In the genomic region with DNA sequence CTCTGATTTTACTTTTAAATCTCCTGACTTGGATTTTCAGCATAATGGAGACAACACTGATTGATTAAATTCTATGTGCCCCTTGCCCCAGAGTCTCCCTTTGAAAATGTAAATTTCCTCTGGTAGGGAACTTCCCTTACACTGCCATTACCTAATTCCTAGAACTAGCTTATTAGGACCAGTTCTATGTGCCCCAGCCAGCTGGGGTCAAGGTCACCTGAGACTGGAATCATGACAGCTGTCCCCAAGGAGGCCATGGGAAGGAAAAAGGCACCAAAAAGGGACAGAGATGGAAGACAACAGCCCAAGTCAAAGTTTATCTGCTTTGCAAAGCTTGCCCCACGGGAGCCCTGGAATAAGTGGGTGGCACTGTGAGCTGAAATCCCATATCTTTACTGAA, we compare ENCODE assay signal across 14 mouse cellular contexts. TPM values are rescaled to one million over a fixed set of nuclear protein-coding genes. Genes with fewer than 3 reads are reported as not detected.
DNase-seq lines count a peak whose midpoint lies in the region; TF ChIP-seq lines count a peak whose summit lies in the region.
"Had no signal": no experiment of that assay in that cellular context is flagged by ENCODE, and none has a peak within 500 bp of the region (broad histone marks: within the 10 kb centered on the region; RNA-seq: fewer than 3 reads in every experiment).

No protein-coding gene starts in this region.

- DNase-seq in adrenal gland, postnatal 14 days = peak; percentile 11
- DNase-seq in adrenal gland, adult 8-10 months = no peak
- DNase-seq in liver, adult 2 months (ENCODE audit: extremely low read depth, low read depth, low spot score) = peak; percentile 12
- DNase-seq in liver = no peak
- no peak for DNase-seq in CH12.LX (ENCODE audit: extremely low read depth)
- peak; percentile 3 to 18 for DNase-seq in adrenal gland, postnatal 36 days
- DNase-seq: cerebellum, adult 18-20 months; cerebellum, postnatal 10 days; forebrain, postnatal 0 days; gastrocnemius, postnatal 14 days had no signal

- no peaks in the 10 kb centered on the region for H3K4me1 ChIP-seq in liver, adult 2 months (ENCODE audit: control insufficient read depth, insufficient read depth, low read length)
- peaks cover 4 to 14% of the 10 kb centered on the region in 2 experiments for H3K4me1 ChIP-seq in CH12.LX (ENCODE audit: control insufficient read depth in 1 of 2, insufficient read depth in 2 of 2)
- H3K4me1 ChIP-seq: forebrain, embryonic 13.5 days; hindbrain, embryonic 15.5 days had no signal

- H3K4me2 ChIP-seq in CH12.LX (ENCODE audit: insufficient read depth, low read depth, poor library complexity, severe bottlenecking) = no peak overlapping the region
- H3K4me2 ChIP-seq: forebrain, embryonic 13.5 days; heart, embryonic 13.5 days; hindbrain, embryonic 15.5 days had no signal

- in situ Hi-C loops in CH12.LX (cut with MboI; ENCODE audit: low pct_ligation_motif_present, low pct_unique_long_range_greater_than_20kb, low sequenced_read_pairs) = no loop called here

- TF ChIP-seq EP300 in CH12.LX (IDR thresholded peaks at IDR 0.05; ENCODE audit: low read length) = no peak

- no peak overlapping the region for H3K9ac ChIP-seq in liver, adult 2 months (ENCODE audit: low read depth, low read length)
- no peak overlapping the region for H3K9ac ChIP-seq in CH12.LX (ENCODE audit: insufficient read depth, low read depth)
- H3K9ac ChIP-seq: forebrain, embryonic 13.5 days; forebrain, postnatal 0 days; heart, embryonic 13.5 days; hindbrain, embryonic 15.5 days had no signal

- no peak for TF ChIP-seq CTCF in liver, adult 2 months (IDR thresholded peaks at IDR 0.05; ENCODE audit: low read depth, low read length)
- no peak for TF ChIP-seq CTCF in CH12.LX (conservative IDR thresholded peaks at IDR 0.05 in 1 of 2, IDR thresholded peaks at IDR 0.05 in 1 of 2; ENCODE audit: low read depth in 2 of 2, low read length in 2 of 2)

- no peaks in the 10 kb centered on the region for H3K27me3 ChIP-seq in liver, adult 2 months (ENCODE audit: control insufficient read depth, insufficient read depth, low read length)
- H3K27me3 ChIP-seq in CH12.LX (replicated peaks) = no peaks in the 10 kb centered on the region
- H3K27me3 ChIP-seq: forebrain, embryonic 13.5 days; heart, embryonic 13.5 days; hindbrain, embryonic 15.5 days had no signal

- H3K79me2 ChIP-seq in liver, adult 2 months (ENCODE audit: control insufficient read depth, insufficient read depth, low read length) = no peaks in the 10 kb centered on the region
- H3K79me2 ChIP-seq in CH12.LX (replicated peaks; ENCODE audit: control insufficient read depth, extremely low read depth, insufficient read depth, poor library complexity, severe bottlenecking) = no peaks in the 10 kb centered on the region

- TF ChIP-seq POLR2A in liver, adult 2 months (IDR thresholded peaks at IDR 0.05; ENCODE audit: extremely low read depth, insufficient read depth, low read length) = no peak
- no peak for TF ChIP-seq POLR2A in CH12.LX (IDR thresholded peaks at IDR 0.05; ENCODE audit: low read depth, low read length)

- TF ChIP-seq RAD21 in CH12.LX (IDR thresholded peaks at IDR 0.05; ENCODE audit: low read depth, low read length) = no peak

- H3K27ac ChIP-seq in liver, adult 2 months (replicated peaks; ENCODE audit: insufficient read depth, low read depth, low read length) = no peak overlapping the region
- H3K27ac ChIP-seq in CH12.LX (ENCODE audit: insufficient read depth, low read depth) = no peak overlapping the region
- H3K27ac ChIP-seq: forebrain, embryonic 13.5 days; heart, embryonic 13.5 days; hindbrain, embryonic 15.5 days had no signal

- no peak overlapping the region for H3K4me3 ChIP-seq in liver, adult 2 months (ENCODE audit: insufficient read depth, low read depth, low read length)
- H3K4me3 ChIP-seq in CH12.LX (replicated peaks in 1 of 3; ENCODE audit: low read depth in 2 of 3, low read length in 2 of 3, poor library complexity in 1 of 3) = no peak overlapping the region
- H3K4me3 ChIP-seq: embryonic facial prominence, embryonic 10.5 days; forebrain, embryonic 13.5 days; heart, embryonic 13.5 days; hindbrain, embryonic 15.5 days had no signal

- no peaks in the 10 kb centered on the region for H3K9me3 ChIP-seq in CH12.LX (replicated peaks; ENCODE audit: low read length)
- H3K9me3 ChIP-seq: embryonic facial prominence, embryonic 10.5 days; forebrain, embryonic 13.5 days; heart, embryonic 13.5 days; hindbrain, embryonic 15.5 days had no signal

- 51% methylated on average over 1 of the region's 1 CpGs for WGBS in liver, adult 2 months

- dilution Hi-C loops in CH12.LX (cut with MboI; ENCODE audit: extremely low pct_ligation_motif_present, extremely low pct_unique_long_range_greater_than_20kb, low sequenced_read_pairs) = no loop called here

- no peaks in the 10 kb centered on the region for H3K36me3 ChIP-seq in liver, adult 2 months (ENCODE audit: control insufficient read depth, insufficient read depth, low read length)
- no peaks in the 10 kb centered on the region for H3K36me3 ChIP-seq in CH12.LX (replicated peaks in 1 of 2; ENCODE audit: control insufficient read depth in 1 of 2, insufficient read depth in 1 of 2, low read length in 1 of 2)
- H3K36me3 ChIP-seq: embryonic facial prominence, embryonic 10.5 days; heart, embryonic 13.5 days; hindbrain, embryonic 15.5 days had no signal

TF ChIP-seq in CH12.LX, 34 proteins besides CTCF, POLR2A, EP300 and RAD21:
- no peak for TF ChIP-seq SIN3A (IDR thresholded peaks at IDR 0.05; ENCODE audit: low read length)
- no peak for TF ChIP-seq CHD1 (IDR thresholded peaks at IDR 0.05; ENCODE audit: low read depth, low read length)
- no peak for TF ChIP-seq UBTF (IDR thresholded peaks at IDR 0.05; ENCODE audit: low read depth, low read length)
- no peak for TF ChIP-seq USF1 (IDR thresholded peaks at IDR 0.05; ENCODE audit: low read depth, low read length)
- TF ChIP-seq BHLHE40 (IDR thresholded peaks at IDR 0.05; ENCODE audit: low read depth, low read length) = peak; percentile 50
- TF ChIP-seq IRF4 (IDR thresholded peaks at IDR 0.05; ENCODE audit: low read depth, low read length) = no peak
- TF ChIP-seq TBP (conservative IDR thresholded peaks at IDR 0.05; ENCODE audit: low read depth, low read length) = no peak
- no peak for TF ChIP-seq MAX (IDR thresholded peaks at IDR 0.05; ENCODE audit: low read length)
- no peak for TF ChIP-seq MAFK (IDR thresholded peaks at IDR 0.05; ENCODE audit: insufficient replicate concordance, low read length)
- no peak for TF ChIP-seq JUN (IDR thresholded peaks at IDR 0.05; ENCODE audit: insufficient read depth, low read depth, low read length)
- TF ChIP-seq USF2 (conservative IDR thresholded peaks at IDR 0.05; ENCODE audit: low read depth, low read length) = no peak
- TF ChIP-seq TCF12 (IDR thresholded peaks at IDR 0.05; ENCODE audit: low read depth, low read length) = no peak
- TF ChIP-seq ELF1 (IDR thresholded peaks at IDR 0.05; ENCODE audit: low read depth, low read length) = no peak
- no peak for TF ChIP-seq MXI1 (IDR thresholded peaks at IDR 0.05; ENCODE audit: low read depth, low read length)
- TF ChIP-seq ETS1 (conservative IDR thresholded peaks at IDR 0.05; ENCODE audit: low read depth, low read length) = peak; percentile 26; the same call in 1 of the 2 replicates

RNA-seq across cellular contexts. Expression of gene Jazf1, which starts 49.4 kb away (rescaled TPM):
- 4.3 and 4.8 TPM in 2 replicates for total RNA-seq in adrenal gland, postnatal 14 days (2021)
- 1 to 10 TPM; 4.3 to 6.5 (median 5.2) TPM for total RNA-seq in adrenal gland, adult 8-10 months (2022)
- 0.74 and 1.6 TPM in 2 replicates for total RNA-seq in liver, adult 2 months (2014; rRNA removed)
- 0.29 and 0.48 TPM in 2 replicates for polyA plus RNA-seq in liver, adult 2 months (2012; rRNA removed)
- total RNA-seq in CH12.LX (2012; rRNA removed) (0.29 and 0.42 TPM in 2 replicates), CH12.LX (2014; rRNA removed) (0.75 and 1.3 TPM in 2 replicates)
- 1.0 and 1.7 TPM in 2 replicates for polyA plus RNA-seq in CH12.LX (2012; ENCODE audit: insufficient read length, low read depth)
- 1 to 10 TPM; 4.0 to 5.7 TPM for total RNA-seq in adrenal gland, postnatal 36 days (2021)

Comparison
In these comparisons a context has a peak if more than half of its experiments do, and no peak if none do; other contexts are left out.
1. DNase-seq: peak in adrenal gland, postnatal 14 days (single experiment), liver, adult 2 months (single experiment) and adrenal gland, postnatal 36 days (2 of 2); none in adrenal gland, adult 8-10 months (single experiment), liver (single experiment) and CH12.LX (single experiment).